Mouse (Mus musculus): ENCODE measurements at regions not wholly inside any gene's neighbourhood (a gene's known extent, or its start where the extent isn't known, plus 50 kb on each side); places are given as distances from the start of the nearest gene placed in this dataset.

DNA sequence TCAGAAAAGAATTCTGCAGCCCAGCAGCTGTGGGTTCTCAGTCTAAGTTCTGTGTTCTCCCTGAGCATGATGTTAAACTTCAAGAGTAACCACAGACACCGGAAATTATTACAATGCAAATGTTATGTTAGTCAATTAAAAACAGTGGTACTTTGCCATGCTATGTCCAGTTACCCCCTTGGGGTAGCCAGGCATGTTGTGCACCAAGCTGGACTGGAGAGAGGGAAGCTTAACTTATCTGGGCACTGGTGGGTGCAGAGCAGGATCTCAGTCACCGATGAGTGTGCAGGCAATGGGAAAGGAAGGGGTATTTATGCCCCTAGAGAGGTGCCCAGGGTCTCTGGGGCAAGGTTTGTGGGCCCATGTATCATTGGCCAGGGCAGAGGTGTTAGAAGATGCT lies 211.6 kb downstream of the Dad1 start:
- TF ChIP-seq CTCF (IDR thresholded peaks at IDR 0.05; ENCODE audit: extremely low read depth, insufficient read depth, insufficient read length, insufficient replicate concordance) (no peak), POLR2A (IDR thresholded peaks at IDR 0.05; ENCODE audit: low read depth, low read length) (no peak)

Measured in spleen, adult 2 months (tissue).